Mouse (Mus musculus): ENCODE measurements around the gene Dcpp1.

DNA sequence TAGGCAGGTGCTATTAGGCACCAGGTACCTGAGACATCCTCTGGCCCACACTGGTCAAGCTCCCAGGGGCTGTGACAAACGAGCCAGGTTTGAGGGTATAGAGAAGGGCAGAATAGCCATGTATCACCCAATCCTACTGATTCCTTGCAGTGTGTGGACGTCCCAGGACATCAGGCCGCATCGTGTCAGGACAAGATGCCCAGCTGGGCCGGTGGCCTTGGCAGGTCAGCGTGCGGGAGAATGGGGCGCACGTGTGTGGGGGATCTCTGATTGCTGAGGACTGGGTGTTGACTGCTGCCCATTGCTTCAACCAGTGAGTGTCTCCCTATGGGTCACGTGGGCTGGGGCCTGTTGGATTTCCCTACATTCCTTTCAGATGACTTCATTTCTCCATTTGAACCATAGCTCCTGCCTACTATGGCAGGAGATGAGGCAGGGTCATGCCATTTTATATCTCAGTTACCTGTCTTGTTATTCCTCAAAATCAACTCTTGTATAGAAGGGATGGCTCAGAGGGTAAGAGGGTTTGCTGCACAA is 26.4 kb upstream of the Dcpp1 start:
- TF ChIP-seq CTCF (IDR thresholded peaks at IDR 0.05; ENCODE audit: low read depth), result no peak
- TF ChIP-seq EP300 (IDR thresholded peaks at IDR 0.05; ENCODE audit: low read depth), result no peak
